Mouse (Mus musculus) ZHBTc4 (cell line): ENCODE data around the gene Rbm25.
"Not testable (repeated sequence)": the region's sequence is repeated elsewhere in the genome, so short reads cannot be mapped to it uniquely, and the experiment has no call there.

Experiments
- DNase-seq: peaks from one replicate; pipeline ENCODE4 v3.0.0-alpha.2; 2011; ENCODE audit warnings: low read depth, low spot score

Rbm25 gene

GRCm38 (mm10) chr12:83630936-83631335, at the start of gene Rbm25:
TSS of gene Rbm25 (plus strand) at chr12:83631236.
- DNase-seq: not testable (repeated sequence)

GRCm38 (mm10) chr12:83582106-83582505, 48.9 kb upstream of the Rbm25 start:
- DNase-seq: no peak

GRCm38 (mm10) chr12:83582747-83583146, 48.3 kb upstream of the Rbm25 start:
- DNase-seq: no peak

GRCm38 (mm10) chr12:83586628-83587027, 44.4 kb upstream of the Rbm25 start:
- DNase-seq: no peak

- DNase-seq: no peak
These were observed 39.1 kb upstream of the Rbm25 start for GRCm38 (mm10) chr12:83591754-83592501.

GRCm38 (mm10) chr12:83594454-83595040, 36.5 kb upstream of the Rbm25 start:
- no peak for DNase-seq

- DNase-seq: no peak
These were observed 34.7 kb upstream of the Rbm25 start for GRCm38 (mm10) chr12:83596191-83596954.

- peak; percentile 99 for DNase-seq
These were observed 34.0 kb upstream of the Rbm25 start, which contains the start of gene Zfyve1 for GRCm38 (mm10) chr12:83597025-83597501. TSS of gene Zfyve1 (minus strand) at chr12:83597222.

- no peak for DNase-seq
These were observed 33.2 kb upstream of the Rbm25 start for GRCm38 (mm10) chr12:83597881-83598280.

GRCm38 (mm10) chr12:83602285-83602684, 28.8 kb upstream of the Rbm25 start:
- DNase-seq: no peak

GRCm38 (mm10) chr12:83606411-83606810, 24.6 kb upstream of the Rbm25 start:
- peak; percentile 63 for DNase-seq

- DNase-seq: no peak
These were observed 13.8 kb upstream of the Rbm25 start for GRCm38 (mm10) chr12:83617261-83617660.

- no peak for DNase-seq
These were observed 12.1 kb upstream of the Rbm25 start for GRCm38 (mm10) chr12:83618981-83619380.

GRCm38 (mm10) chr12:83620694-83621093, 10.3 kb upstream of the Rbm25 start:
- not testable (repeated sequence) for DNase-seq

- no peak for DNase-seq
These were observed 8.8 kb upstream of the Rbm25 start for GRCm38 (mm10) chr12:83622031-83622755.

- peak; percentile 71 for DNase-seq
These were observed 6.7 kb upstream of the Rbm25 start for GRCm38 (mm10) chr12:83624321-83624720.

- DNase-seq: peak; percentile 99
These were observed 975 bp downstream of the Rbm25 start for GRCm38 (mm10) chr12:83631743-83632679.

- DNase-seq: peak; percentile 69
These were observed 1.6 kb downstream of the Rbm25 start for GRCm38 (mm10) chr12:83632680-83633025.

- DNase-seq: no peak
These were observed 2.8 kb downstream of the Rbm25 start for GRCm38 (mm10) chr12:83633807-83634206.

- DNase-seq: no peak
These were observed 10.2 kb downstream of the Rbm25 start for GRCm38 (mm10) chr12:83641233-83641632.

- no peak for DNase-seq
These were observed 12.1 kb downstream of the Rbm25 start for GRCm38 (mm10) chr12:83643116-83643515.
